In the genomic region with DNA sequence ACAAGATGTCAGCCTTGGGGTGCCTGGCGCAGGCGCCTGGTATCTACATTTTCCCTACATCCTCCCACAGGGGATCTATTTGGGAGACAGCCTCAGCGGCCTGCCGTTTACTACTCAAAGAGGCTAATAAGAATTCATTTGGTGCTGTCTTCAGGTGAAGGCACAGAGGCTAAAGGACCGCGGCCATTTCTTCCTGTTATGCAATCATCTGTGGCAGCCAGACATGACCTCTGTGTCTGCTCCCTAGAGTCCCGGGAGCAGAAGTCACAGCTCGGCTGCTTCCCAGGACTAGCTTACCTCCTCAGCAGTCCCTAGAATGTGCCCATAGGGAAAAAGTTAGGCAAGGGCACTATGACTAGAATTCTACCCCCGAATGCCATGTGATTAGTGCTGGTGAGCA, we compare ENCODE assay signal across 15 mouse cellular contexts. TPM values are rescaled to one million over a fixed set of nuclear protein-coding genes. Genes with fewer than 3 reads are reported as not detected.
DNase-seq lines count a peak whose midpoint lies in the region; ATAC-seq lines count a peak whose summit lies in the region.
"Had no signal": no experiment of that assay in that cellular context is flagged by ENCODE, and none has a peak within 500 bp of the region (broad histone marks: within the 10 kb centered on the region; RNA-seq: fewer than 3 reads in every experiment).

No protein-coding gene starts in this region.

- no peak overlapping the region for H3K9ac ChIP-seq in embryonic facial prominence, embryonic 11.5 days (replicated peaks; ENCODE audit: low read length)
- no peak overlapping the region for H3K9ac ChIP-seq in kidney, embryonic 16.5 days (replicated peaks; ENCODE audit: low read length)
- peak overlapping the region; percentile 67 for H3K9ac ChIP-seq in heart, embryonic 14.5 days (ENCODE audit: low read length)
- H3K9ac ChIP-seq: embryonic facial prominence, embryonic 12.5 days; hindbrain, embryonic 12.5 days; limb, embryonic 12.5 days; midbrain, embryonic 13.5 days had no signal

- 65% methylated on average over 9 of the region's 9 CpGs for WGBS in embryonic facial prominence, embryonic 11.5 days
- 67% methylated on average over 9 of the region's 9 CpGs for WGBS in embryonic facial prominence, embryonic 10.5 days
- WGBS in kidney, embryonic 16.5 days, result 45% methylated on average over 9 of the region's 9 CpGs
- WGBS in heart, embryonic 14.5 days, result 75% methylated on average over 9 of the region's 9 CpGs

- H3K4me3 ChIP-seq in embryonic facial prominence, embryonic 11.5 days (ENCODE audit: low read depth, low read length), result no peak overlapping the region
- H3K4me3 ChIP-seq in embryonic facial prominence, embryonic 10.5 days, result no peak overlapping the region
- no peak overlapping the region for H3K4me3 ChIP-seq in kidney, embryonic 16.5 days (ENCODE audit: low read length)
- peak overlapping the region; percentile 29 to 39; a peak in 2 of 4 replicates for H3K4me3 ChIP-seq in heart, embryonic 14.5 days (ENCODE audit: control insufficient read depth in 1 of 2, insufficient read depth in 1 of 2, low read depth in 1 of 2, low read length in 2 of 2)
- H3K4me3 ChIP-seq: embryonic facial prominence, embryonic 12.5 days; forebrain, embryonic 10.5 days; hindbrain, embryonic 12.5 days; limb, embryonic 12.5 days; midbrain, embryonic 13.5 days had no signal

- H3K27ac ChIP-seq in embryonic facial prominence, embryonic 11.5 days (replicated peaks; ENCODE audit: low read depth, low read length), result no peak overlapping the region
- no peak overlapping the region for H3K27ac ChIP-seq in embryonic facial prominence, embryonic 10.5 days (replicated peaks)
- no peak overlapping the region for H3K27ac ChIP-seq in kidney, embryonic 16.5 days (ENCODE audit: low read length)
- peak overlapping the region; percentile 85 to 95 for H3K27ac ChIP-seq in heart, embryonic 14.5 days (replicated peaks in 1 of 2; ENCODE audit: control insufficient read depth in 1 of 2, insufficient read depth in 1 of 2, low read depth in 2 of 2, low read length in 2 of 2)
- H3K27ac ChIP-seq: embryonic facial prominence, embryonic 12.5 days; forebrain, embryonic 10.5 days; hindbrain, embryonic 12.5 days; limb, embryonic 12.5 days; midbrain, embryonic 13.5 days had no signal

- DNase-seq in embryonic facial prominence, embryonic 11.5 days (ENCODE audit: low spot score), result no peak
- DNase-seq in embryonic facial prominence, embryonic 10.5 days (ENCODE audit: low spot score), result no peak
- DNase-seq in kidney, adult 11 months, result peak; percentile 82
- DNase-seq in kidney, postnatal 25 days, result peak; percentile 67 to 88
- no peak for DNase-seq in frontal cortex, adult 2 months (ENCODE audit: extremely low spot score in 1 of 2, low spot score in 1 of 2)
- no peak for DNase-seq in embryo, embryonic 10 days (ENCODE audit: low spot score)

- H3K9me3 ChIP-seq in embryonic facial prominence, embryonic 11.5 days (replicated peaks; ENCODE audit: control insufficient read depth, low read length), result no peaks in the 10 kb centered on the region
- H3K9me3 ChIP-seq in embryonic facial prominence, embryonic 10.5 days, result peaks cover 3% of the 10 kb centered on the region; the same call in 1 of the 2 replicates
- H3K9me3 ChIP-seq in kidney, embryonic 16.5 days (ENCODE audit: low read length), result no peaks in the 10 kb centered on the region
- H3K9me3 ChIP-seq in heart, embryonic 14.5 days (ENCODE audit: control insufficient read depth, low read length), result peaks cover 4% of the 10 kb centered on the region; the same call in 1 of the 2 replicates
- H3K9me3 ChIP-seq: embryonic facial prominence, embryonic 12.5 days; forebrain, embryonic 10.5 days; G1E; limb, embryonic 12.5 days; midbrain, embryonic 13.5 days had no signal

- no peaks in the 10 kb centered on the region for H3K27me3 ChIP-seq in embryonic facial prominence, embryonic 11.5 days (ENCODE audit: control insufficient read depth, insufficient read depth, low read length)
- H3K27me3 ChIP-seq in embryonic facial prominence, embryonic 10.5 days (replicated peaks; ENCODE audit: low read depth, poor library complexity, severe bottlenecking), result no peaks in the 10 kb centered on the region
- H3K27me3 ChIP-seq in kidney, embryonic 16.5 days (ENCODE audit: insufficient read depth, low read length), result no peaks in the 10 kb centered on the region
- H3K27me3 ChIP-seq in heart, embryonic 14.5 days (ENCODE audit: control insufficient read depth, insufficient read depth, low read length), result no peaks in the 10 kb centered on the region
- H3K27me3 ChIP-seq: embryonic facial prominence, embryonic 12.5 days; hindbrain, embryonic 12.5 days; limb, embryonic 12.5 days; midbrain, embryonic 13.5 days had no signal

- ATAC-seq in embryonic facial prominence, embryonic 11.5 days (replicated peaks; ENCODE audit: insufficient number of reproducible peaks, low FRiP score, low TSS enrichment, low read depth), result no peak
- ATAC-seq in kidney, embryonic 16.5 days (ENCODE audit: low FRiP score, low TSS enrichment), result no peak
- ATAC-seq in heart, embryonic 14.5 days (ENCODE audit: insufficient number of reproducible peaks, insufficient read depth, low FRiP score, low read depth), result no peak
- ATAC-seq: midbrain, embryonic 13.5 days had no signal

- H3K36me3 ChIP-seq in embryonic facial prominence, embryonic 11.5 days (replicated peaks; ENCODE audit: control insufficient read depth, insufficient read depth, low read depth, low read length), result no peaks in the 10 kb centered on the region
- H3K36me3 ChIP-seq in embryonic facial prominence, embryonic 10.5 days (replicated peaks), result no peaks in the 10 kb centered on the region
- no peaks in the 10 kb centered on the region for H3K36me3 ChIP-seq in kidney, embryonic 16.5 days (ENCODE audit: insufficient read depth, low read length)
- H3K36me3 ChIP-seq in heart, embryonic 14.5 days (ENCODE audit: control insufficient read depth, insufficient read depth, low read length), result no peaks in the 10 kb centered on the region; the same call in 1 of the 2 replicates
- H3K36me3 ChIP-seq: embryonic facial prominence, embryonic 12.5 days; forebrain, embryonic 10.5 days; G1E; hindbrain, embryonic 12.5 days; limb, embryonic 12.5 days; midbrain, embryonic 13.5 days had no signal

- H3K4me2 ChIP-seq in embryonic facial prominence, embryonic 11.5 days (ENCODE audit: low read depth, low read length), result 0 out of 2 replicates have a peak overlapping the region, but pooled peaks have one; percentile 13
- H3K4me2 ChIP-seq in kidney, embryonic 16.5 days (replicated peaks; ENCODE audit: low read depth, low read length), result no peak overlapping the region
- peak overlapping the region; percentile 70 for H3K4me2 ChIP-seq in heart, embryonic 14.5 days (ENCODE audit: low read length)
- H3K4me2 ChIP-seq: embryonic facial prominence, embryonic 12.5 days; hindbrain, embryonic 12.5 days; limb, embryonic 12.5 days; midbrain, embryonic 13.5 days had no signal

- H3K4me1 ChIP-seq in embryonic facial prominence, embryonic 11.5 days (ENCODE audit: control insufficient read depth, insufficient read depth, low read length), result no peaks in the 10 kb centered on the region
- H3K4me1 ChIP-seq in embryonic facial prominence, embryonic 10.5 days, result peaks cover 17% of the 10 kb centered on the region
- peaks cover 3% of the 10 kb centered on the region; the same call in 1 of the 2 replicates for H3K4me1 ChIP-seq in kidney, embryonic 16.5 days (ENCODE audit: insufficient read depth, low read length)
- peaks cover 12 to 16% of the 10 kb centered on the region in 2 experiments for H3K4me1 ChIP-seq in heart, embryonic 14.5 days (ENCODE audit: control insufficient read depth in 2 of 2, insufficient read depth in 2 of 2, low read length in 2 of 2)
- H3K4me1 ChIP-seq: embryonic facial prominence, embryonic 12.5 days; limb, embryonic 12.5 days had no signal

RNA-seq across cellular contexts. Expression of gene Ddo, which starts 1.1 kb away (rescaled TPM):
- polyA plus RNA-seq in embryonic facial prominence, embryonic 11.5 days (2014; fragmentation: Nextera tagmentation; extraction: Ambion mirVana), result 0.20 TPM in 1 of 2 replicates, not detected in the other
- 0.10 and 0.21 TPM in 2 replicates for polyA plus RNA-seq in embryonic facial prominence, embryonic 10.5 days (2016; fragmentation: Nextera tagmentation; extraction: Ambion mirVana)
- 0.74 and 1.0 TPM in 2 replicates for polyA plus RNA-seq in kidney, embryonic 16.5 days (2015; fragmentation: Nextera tagmentation; extraction: Ambion mirVana)
- polyA plus RNA-seq in heart, embryonic 14.5 days (2014; fragmentation: Nextera tagmentation; extraction: Ambion mirVana), result 21.1 and 22.9 TPM in 2 replicates
- 11.0 and 11.9 TPM in 2 replicates for polyA plus RNA-seq in frontal cortex, adult 2 months (2012; rRNA removed)
- polyA plus RNA-seq: C2C12; G1E; limb, embryonic 12.5 days had no signal

RNA-seq across cellular contexts. Expression of gene Mettl24, which starts 52.1 kb away (rescaled TPM):
- 0.81 and 0.98 TPM in 2 replicates for polyA plus RNA-seq in embryonic facial prominence, embryonic 11.5 days (2014; fragmentation: Nextera tagmentation; extraction: Ambion mirVana)
- polyA plus RNA-seq in embryonic facial prominence, embryonic 10.5 days (2016; fragmentation: Nextera tagmentation; extraction: Ambion mirVana), result 0.92 and 1.5 TPM in 2 replicates
- 2.1 and 2.7 TPM in 2 replicates for polyA plus RNA-seq in kidney, embryonic 16.5 days (2015; fragmentation: Nextera tagmentation; extraction: Ambion mirVana)
- polyA plus RNA-seq in heart, embryonic 14.5 days (2014; fragmentation: Nextera tagmentation; extraction: Ambion mirVana), result 3.6 and 3.8 TPM in 2 replicates
- 1.1 and 1.2 TPM in 2 replicates for polyA plus RNA-seq in frontal cortex, adult 2 months (2012; rRNA removed)
- polyA plus RNA-seq: G1E had no signal

Comparison
In these comparisons a context has a peak if more than half of its experiments do, and no peak if none do; other contexts are left out.
1. DNase-seq: peak in kidney, adult 11 months (single experiment) and kidney, postnatal 25 days (2 of 2); none in embryonic facial prominence, embryonic 11.5 days (single experiment), embryonic facial prominence, embryonic 10.5 days (single experiment), frontal cortex, adult 2 months (0 of 2) and embryo, embryonic 10 days (single experiment).
2. H3K27ac ChIP-seq: peak in heart, embryonic 14.5 days (2 of 2); none in embryonic facial prominence, embryonic 11.5 days (single experiment), embryonic facial prominence, embryonic 10.5 days (single experiment) and kidney, embryonic 16.5 days (single experiment).
3. H3K4me3 ChIP-seq: peak in heart, embryonic 14.5 days (2 of 2); none in embryonic facial prominence, embryonic 11.5 days (single experiment), embryonic facial prominence, embryonic 10.5 days (single experiment) and kidney, embryonic 16.5 days (single experiment).